Mouse (Mus musculus): ENCODE measurements around the gene Macrod2. TPM values are rescaled to one million over a fixed set of nuclear protein-coding genes. Genes with fewer than 3 reads are reported as not detected.

Macrod2 gene
- polyA plus RNA-seq, 1 experiment from 2014 or later: 42.1 TPM

- Histone ChIP-seq H3K9ac (ENCODE audit: low read length) (no peak overlapping the region), H3K9me3 (ENCODE audit: control insufficient read depth, low read length) (no peaks in the 10 kb centered on the region), H3K27ac (replicated peaks; ENCODE audit: low read depth, low read length) (no peak overlapping the region), H3K4me3 (ENCODE audit: low read depth, low read length) (no peak overlapping the region), H3K27me3 (ENCODE audit: control insufficient read depth, insufficient read depth, low read length) (no peaks in the 10 kb centered on the region), H3K4me1 (ENCODE audit: control insufficient read depth, insufficient read depth, low read length) (peaks cover 4% of the 10 kb centered on the region; the same call in 1 of the 2 replicates), H3K36me3 (ENCODE audit: control insufficient read depth, insufficient read depth, low read length) (no peaks in the 10 kb centered on the region), H3K4me2 (ENCODE audit: low read depth, severe bottlenecking) (no peak overlapping the region)
- no peak for ATAC-seq (ENCODE audit: insufficient number of reproducible peaks, low FRiP score, low TSS enrichment, low read depth)
- DNase-seq (ENCODE audit: low spot score): no peak
- WGBS: 73% methylated on average over 3 of the region's 3 CpGs
These were observed 444.8 kb downstream of the Macrod2 start for GRCm38 (mm10) chr2:140839880-140840279.

- Histone ChIP-seq H3K27ac (replicated peaks; ENCODE audit: low read depth, low read length) (no peak overlapping the region), H3K4me3 (ENCODE audit: low read depth, low read length) (no peak overlapping the region), H3K9ac (ENCODE audit: low read length) (no peak overlapping the region), H3K9me3 (ENCODE audit: control insufficient read depth, low read length) (no peaks in the 10 kb centered on the region), H3K4me1 (ENCODE audit: control insufficient read depth, insufficient read depth, low read length) (peaks cover 4% of the 10 kb centered on the region; the same call in 1 of the 2 replicates), H3K4me2 (ENCODE audit: low read depth, severe bottlenecking) (no peak overlapping the region), H3K27me3 (ENCODE audit: control insufficient read depth, insufficient read depth, low read length) (no peaks in the 10 kb centered on the region), H3K36me3 (ENCODE audit: control insufficient read depth, insufficient read depth, low read length) (no peaks in the 10 kb centered on the region)
- WGBS: 77% methylated on average over 5 of the region's 5 CpGs
- ATAC-seq (ENCODE audit: insufficient number of reproducible peaks, low FRiP score, low TSS enrichment, low read depth) (no peak), DNase-seq (ENCODE audit: low spot score) (no peak)
These were observed 448.9 kb downstream of the Macrod2 start for GRCm38 (mm10) chr2:140844030-140844429.

DNA sequence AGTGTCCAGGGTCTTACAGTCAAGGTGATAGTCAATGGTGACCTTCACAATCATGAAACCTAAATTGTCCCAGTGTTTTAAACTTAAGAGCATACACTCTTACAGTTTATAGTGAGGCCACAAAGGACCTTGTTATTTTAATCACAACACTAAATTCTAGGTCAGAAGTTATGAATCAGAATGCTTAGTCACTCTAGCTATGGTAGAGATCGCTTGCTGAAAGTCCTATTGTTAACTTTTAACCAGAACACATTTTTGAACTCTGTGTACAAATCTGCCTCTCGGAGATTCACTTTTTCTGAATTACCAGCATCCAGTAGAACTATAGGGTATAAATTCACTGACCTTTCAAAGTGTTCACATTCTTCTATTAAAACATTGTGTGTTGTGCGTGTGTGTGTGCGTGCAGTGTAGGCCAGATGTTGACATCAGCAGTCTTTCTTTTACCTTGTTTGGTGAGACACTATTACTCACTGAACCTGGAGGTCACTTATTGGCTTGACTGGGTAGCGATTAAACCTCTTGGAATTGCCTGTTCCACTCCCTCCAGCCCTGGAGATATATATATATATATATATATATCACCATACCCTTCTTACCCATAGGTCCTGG lies 452.8 kb downstream of the Macrod2 start:
- H3K27ac ChIP-seq (replicated peaks; ENCODE audit: low read depth, low read length): no peak overlapping the region
- no peaks in the 10 kb centered on the region for H3K9me3 ChIP-seq (ENCODE audit: control insufficient read depth, low read length)
- H3K27me3 ChIP-seq (ENCODE audit: control insufficient read depth, insufficient read depth, low read length): no peaks in the 10 kb centered on the region
- no peak for DNase-seq (ENCODE audit: low spot score)
- no peaks in the 10 kb centered on the region for H3K36me3 ChIP-seq (ENCODE audit: control insufficient read depth, insufficient read depth, low read length)
- H3K4me2 ChIP-seq (ENCODE audit: low read depth, severe bottlenecking): no peak overlapping the region
- no peak overlapping the region for H3K4me3 ChIP-seq (ENCODE audit: low read depth, low read length)
- WGBS: 89% methylated on average over 5 of the region's 5 CpGs
- H3K9ac ChIP-seq (ENCODE audit: low read length): no peak overlapping the region
- no peaks in the 10 kb centered on the region for H3K4me1 ChIP-seq (ENCODE audit: control insufficient read depth, insufficient read depth, low read length)
- no peak for ATAC-seq (ENCODE audit: insufficient number of reproducible peaks, low FRiP score, low TSS enrichment, low read depth)

DNA sequence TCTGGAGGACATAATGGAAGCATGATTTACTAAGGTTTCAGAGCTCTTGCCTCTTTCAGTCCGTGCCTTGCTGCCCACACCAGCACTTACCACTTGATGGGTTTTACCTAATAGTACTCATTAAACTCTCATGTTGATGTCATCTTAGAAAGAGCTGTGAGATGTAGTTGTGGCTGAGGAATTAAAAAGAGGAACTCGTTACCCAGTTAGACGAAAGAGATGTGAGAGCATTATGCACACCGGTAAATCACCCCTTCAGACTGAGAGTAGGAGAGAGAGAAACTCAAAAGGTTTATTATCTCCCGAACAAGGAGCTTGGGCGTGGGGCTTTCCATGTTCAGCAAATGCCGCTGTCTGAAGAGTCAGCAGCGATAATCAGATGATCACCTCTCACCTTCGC lies 458.4 kb downstream of the Macrod2 start:
- no peaks in the 10 kb centered on the region for H3K36me3 ChIP-seq (ENCODE audit: control insufficient read depth, insufficient read depth, low read length)
- DNase-seq (ENCODE audit: low spot score) (no peak), ATAC-seq (ENCODE audit: insufficient number of reproducible peaks, low FRiP score, low TSS enrichment, low read depth) (no peak)
- no peaks in the 10 kb centered on the region for H3K4me1 ChIP-seq (ENCODE audit: control insufficient read depth, insufficient read depth, low read length)
- H3K27me3 ChIP-seq (ENCODE audit: control insufficient read depth, insufficient read depth, low read length): no peaks in the 10 kb centered on the region
- no peak overlapping the region for H3K4me3 ChIP-seq (ENCODE audit: low read depth, low read length)
- no peak overlapping the region for H3K4me2 ChIP-seq (ENCODE audit: low read depth, severe bottlenecking)
- no peak overlapping the region for H3K9ac ChIP-seq (ENCODE audit: low read length)
- H3K27ac ChIP-seq (replicated peaks; ENCODE audit: low read depth, low read length): no peak overlapping the region
- WGBS: 67% methylated on average over 9 of the region's 9 CpGs
- H3K9me3 ChIP-seq (ENCODE audit: control insufficient read depth, low read length): no peaks in the 10 kb centered on the region

GRCm38 (mm10) chr2:140861356-140861755 lies 466.2 kb downstream of the Macrod2 start:
- Histone ChIP-seq H3K9me3 (ENCODE audit: control insufficient read depth, low read length) (no peaks in the 10 kb centered on the region), H3K4me2 (ENCODE audit: low read depth, severe bottlenecking) (no peak overlapping the region), H3K9ac (ENCODE audit: low read length) (no peak overlapping the region), H3K27ac (replicated peaks; ENCODE audit: low read depth, low read length) (no peak overlapping the region), H3K4me1 (ENCODE audit: control insufficient read depth, insufficient read depth, low read length) (no peaks in the 10 kb centered on the region), H3K4me3 (ENCODE audit: low read depth, low read length) (no peak overlapping the region), H3K36me3 (ENCODE audit: control insufficient read depth, insufficient read depth, low read length) (no peaks in the 10 kb centered on the region), H3K27me3 (ENCODE audit: control insufficient read depth, insufficient read depth, low read length) (no peaks in the 10 kb centered on the region)
- no peak for DNase-seq (ENCODE audit: low spot score)
- 0 out of 2 replicates have a peak, but pooled peaks have one; percentile 35 for ATAC-seq (ENCODE audit: insufficient number of reproducible peaks, low FRiP score, low TSS enrichment, low read depth)
- WGBS: 32% methylated on average over 1 of the region's 1 CpGs

GRCm38 (mm10) chr2:140862736-140863135 lies 467.6 kb downstream of the Macrod2 start:
- Histone ChIP-seq H3K36me3 (ENCODE audit: control insufficient read depth, insufficient read depth, low read length) (no peaks in the 10 kb centered on the region), H3K9ac (ENCODE audit: low read length) (no peak overlapping the region), H3K4me2 (ENCODE audit: low read depth, severe bottlenecking) (no peak overlapping the region), H3K4me3 (ENCODE audit: low read depth, low read length) (no peak overlapping the region), H3K9me3 (ENCODE audit: control insufficient read depth, low read length) (no peaks in the 10 kb centered on the region), H3K27me3 (ENCODE audit: control insufficient read depth, insufficient read depth, low read length) (no peaks in the 10 kb centered on the region), H3K4me1 (ENCODE audit: control insufficient read depth, insufficient read depth, low read length) (no peaks in the 10 kb centered on the region), H3K27ac (replicated peaks; ENCODE audit: low read depth, low read length) (no peak overlapping the region)
- 89% methylated on average over 4 of the region's 4 CpGs for WGBS
- ATAC-seq (ENCODE audit: insufficient number of reproducible peaks, low FRiP score, low TSS enrichment, low read depth) (no peak), DNase-seq (ENCODE audit: low spot score) (no peak)

DNA sequence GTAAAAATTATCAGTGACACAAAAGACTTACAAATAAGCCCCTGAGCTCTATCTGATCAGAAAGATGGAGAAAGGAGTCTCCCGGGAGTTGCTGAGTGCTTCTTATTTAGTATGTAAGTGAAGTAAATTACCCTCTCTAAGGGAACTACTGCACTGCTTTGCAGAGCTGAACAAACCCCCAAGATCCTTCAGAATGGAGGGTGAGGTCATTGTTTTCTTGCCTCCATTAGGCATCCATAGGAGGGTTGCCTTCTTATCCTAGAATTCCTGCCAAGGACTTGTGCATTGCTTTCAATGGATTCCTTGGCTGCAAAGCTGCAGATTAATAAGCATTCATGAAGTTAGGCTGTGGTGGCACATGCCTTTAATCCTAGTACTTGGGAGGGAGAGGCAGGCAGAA lies 470.5 kb downstream of the Macrod2 start:
- H3K4me1 ChIP-seq (ENCODE audit: control insufficient read depth, insufficient read depth, low read length): no peaks in the 10 kb centered on the region
- H3K9me3 ChIP-seq (ENCODE audit: control insufficient read depth, low read length): no peaks in the 10 kb centered on the region
- no peaks in the 10 kb centered on the region for H3K36me3 ChIP-seq (ENCODE audit: control insufficient read depth, insufficient read depth, low read length)
- H3K27ac ChIP-seq (replicated peaks; ENCODE audit: low read depth, low read length): no peak overlapping the region
- H3K9ac ChIP-seq (ENCODE audit: low read length): no peak overlapping the region
- no peak overlapping the region for H3K4me3 ChIP-seq (ENCODE audit: low read depth, low read length)
- ATAC-seq (ENCODE audit: insufficient number of reproducible peaks, low FRiP score, low TSS enrichment, low read depth) (no peak), DNase-seq (ENCODE audit: low spot score) (no peak)
- 94% methylated on average over 1 of the region's 1 CpGs for WGBS
- no peaks in the 10 kb centered on the region for H3K27me3 ChIP-seq (ENCODE audit: control insufficient read depth, insufficient read depth, low read length)
- H3K4me2 ChIP-seq (ENCODE audit: low read depth, severe bottlenecking): no peak overlapping the region

- Histone ChIP-seq H3K36me3 (ENCODE audit: control insufficient read depth, insufficient read depth, low read length) (no peaks in the 10 kb centered on the region), H3K27ac (replicated peaks; ENCODE audit: low read depth, low read length) (no peak overlapping the region), H3K27me3 (ENCODE audit: control insufficient read depth, insufficient read depth, low read length) (no peaks in the 10 kb centered on the region), H3K4me1 (ENCODE audit: control insufficient read depth, insufficient read depth, low read length) (no peaks in the 10 kb centered on the region), H3K4me3 (ENCODE audit: low read depth, low read length) (no peak overlapping the region), H3K9ac (ENCODE audit: low read length) (no peak overlapping the region), H3K4me2 (ENCODE audit: low read depth, severe bottlenecking) (no peak overlapping the region), H3K9me3 (ENCODE audit: control insufficient read depth, low read length) (no peaks in the 10 kb centered on the region)
- 87% methylated on average over 5 of the region's 5 CpGs for WGBS
- ATAC-seq (ENCODE audit: insufficient number of reproducible peaks, low FRiP score, low TSS enrichment, low read depth): no peak
- DNase-seq (ENCODE audit: low spot score): no peak
These were observed 472.0 kb downstream of the Macrod2 start for GRCm38 (mm10) chr2:140867116-140867515.

- H3K4me2 ChIP-seq (ENCODE audit: low read depth, severe bottlenecking): no peak overlapping the region
- no peak overlapping the region for H3K4me3 ChIP-seq (ENCODE audit: low read depth, low read length)
- H3K27ac ChIP-seq (replicated peaks; ENCODE audit: low read depth, low read length): no peak overlapping the region
- no peaks in the 10 kb centered on the region for H3K36me3 ChIP-seq (ENCODE audit: control insufficient read depth, insufficient read depth, low read length)
- no peak overlapping the region for H3K9ac ChIP-seq (ENCODE audit: low read length)
- ATAC-seq (ENCODE audit: insufficient number of reproducible peaks, low FRiP score, low TSS enrichment, low read depth) (no peak), DNase-seq (ENCODE audit: low spot score) (no peak)
- no peaks in the 10 kb centered on the region for H3K4me1 ChIP-seq (ENCODE audit: control insufficient read depth, insufficient read depth, low read length)
- no peaks in the 10 kb centered on the region for H3K27me3 ChIP-seq (ENCODE audit: control insufficient read depth, insufficient read depth, low read length)
- H3K9me3 ChIP-seq (ENCODE audit: control insufficient read depth, low read length): no peaks in the 10 kb centered on the region
These were observed 490.1 kb downstream of the Macrod2 start for GRCm38 (mm10) chr2:140885176-140885575.
